Mouse (Mus musculus): ENCODE data around the gene Magi1.

The Magi1 gene

GRCm38 (mm10) chr6:94111833-94112232 is 171.9 kb downstream of the Magi1 start:
- DNase-seq (ENCODE audit: low spot score): no peak

- no peak for DNase-seq (ENCODE audit: low spot score)
These were observed 176.2 kb downstream of the Magi1 start for GRCm38 (mm10) chr6:94107401-94108107.

GRCm38 (mm10) chr6:94103581-94103980 is 180.1 kb downstream of the Magi1 start:
- DNase-seq (ENCODE audit: low spot score): no peak

GRCm38 (mm10) chr6:94101256-94101655 is 182.5 kb downstream of the Magi1 start:
- DNase-seq (ENCODE audit: low spot score): no peak

DNA sequence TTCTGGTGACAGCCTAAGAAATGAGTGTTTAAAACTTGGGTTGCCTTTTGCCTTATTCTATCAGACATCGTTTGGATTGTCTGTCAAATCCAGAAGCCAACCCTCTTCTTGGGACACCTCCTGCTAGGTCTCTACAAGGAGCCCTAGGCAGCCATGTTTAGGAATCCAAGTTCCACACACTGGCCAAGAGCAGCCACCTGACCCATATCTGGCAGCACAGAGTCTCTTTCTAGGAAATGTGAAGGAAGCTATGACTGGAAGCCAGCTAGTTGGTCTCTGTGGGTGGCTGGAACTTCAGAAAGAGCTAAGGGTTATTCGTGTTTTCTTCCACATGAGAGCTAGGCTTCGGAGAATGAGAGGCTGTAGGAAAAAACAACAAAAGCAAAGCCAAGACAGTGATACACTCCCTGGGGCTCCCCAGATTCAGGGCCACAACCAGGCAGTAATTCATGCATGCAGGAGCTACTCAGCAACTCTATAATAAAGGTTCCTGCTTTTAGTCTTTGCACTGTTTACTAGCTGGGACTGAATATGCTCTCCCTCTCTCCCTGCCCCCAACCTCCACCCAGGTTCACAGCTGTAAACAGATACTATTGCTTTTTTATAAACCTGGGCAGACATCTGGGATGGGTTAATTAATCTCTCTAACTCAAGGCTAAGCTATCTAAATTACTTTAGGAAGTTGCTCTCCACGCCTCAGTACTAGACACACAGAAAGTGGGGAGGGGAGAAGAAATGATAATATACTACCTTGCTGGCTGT is 188.6 kb downstream of the Magi1 start:
- no peak for DNase-seq (ENCODE audit: low spot score)

GRCm38 (mm10) chr6:94092969-94093597 is 190.6 kb downstream of the Magi1 start:
- DNase-seq (ENCODE audit: low spot score): no peak

GRCm38 (mm10) chr6:94092500-94092899 is 191.2 kb downstream of the Magi1 start:
- DNase-seq (ENCODE audit: low spot score): no peak

GRCm38 (mm10) chr6:94086855-94087254 is 196.9 kb downstream of the Magi1 start:
- no peak for DNase-seq (ENCODE audit: low spot score)

DNA sequence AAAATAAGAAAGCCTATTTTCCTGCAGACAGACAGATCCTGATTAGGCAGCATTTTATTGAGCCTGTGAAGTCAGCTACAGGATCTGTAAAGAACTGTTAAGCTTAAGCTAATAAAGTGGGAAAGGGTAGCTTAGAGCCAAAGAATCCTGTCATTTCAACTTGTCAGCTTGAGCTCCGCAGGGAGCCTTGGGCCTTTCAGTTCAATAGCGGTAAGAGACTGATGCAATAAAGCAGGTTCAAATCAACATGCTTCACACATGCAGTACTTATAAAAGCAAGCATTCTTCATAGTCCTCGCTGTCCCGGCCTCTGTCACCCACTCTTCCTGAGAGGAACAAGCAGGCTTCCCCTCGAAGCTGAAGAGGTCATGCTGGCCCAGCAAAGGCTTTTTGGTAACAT is 199.0 kb downstream of the Magi1 start:
- DNase-seq (ENCODE audit: low spot score): no peak

DNA sequence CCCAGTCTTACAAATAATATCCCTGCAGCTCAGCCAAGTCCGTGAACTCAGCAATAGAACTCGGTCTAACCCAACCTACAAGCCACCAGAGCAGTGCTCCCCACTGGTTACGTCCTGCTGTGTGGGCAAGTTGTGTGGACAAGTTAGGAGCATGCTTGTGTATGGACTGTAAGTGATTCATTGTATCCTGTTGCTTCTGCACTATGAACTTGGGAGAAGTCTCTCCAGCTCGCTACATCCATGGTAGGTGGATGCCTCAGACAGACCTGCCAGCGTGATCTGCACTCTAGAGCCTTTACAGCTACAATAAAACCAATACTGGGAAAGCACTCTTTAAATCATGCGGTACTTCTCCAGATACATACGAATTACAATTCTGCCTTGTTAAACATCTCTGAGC is 200.3 kb downstream of the Magi1 start:
- DNase-seq (ENCODE audit: low spot score): no peak

DNA sequence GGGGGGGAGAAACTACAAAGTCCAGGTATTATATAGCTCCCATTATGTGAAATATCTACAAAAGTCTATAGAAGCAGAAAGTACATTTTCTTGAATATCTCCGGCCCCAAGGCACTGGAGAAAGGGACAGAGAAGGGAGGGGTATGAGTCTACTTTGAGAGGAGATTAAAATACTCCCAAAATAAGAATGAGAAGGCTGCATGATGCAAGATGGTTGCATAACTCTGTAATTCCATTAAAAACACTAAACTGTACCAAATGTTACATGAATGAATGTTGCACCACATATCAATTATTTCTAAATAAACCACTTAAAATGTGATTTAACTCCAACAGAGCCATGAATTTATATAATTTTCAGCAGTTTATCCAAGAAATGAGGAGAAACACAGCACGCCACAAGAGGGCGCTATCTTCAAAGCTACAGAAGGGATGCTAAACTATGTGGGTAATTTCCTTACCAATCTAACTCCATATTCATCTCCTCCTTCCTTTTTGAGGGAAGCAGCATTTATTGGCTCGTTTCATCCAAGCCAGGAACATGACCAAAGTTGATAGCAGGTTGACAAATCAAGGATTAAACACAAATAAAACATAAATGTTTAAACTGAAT is 202.7 kb downstream of the Magi1 start:
- DNase-seq (ENCODE audit: low spot score): peak; percentile 43

DNA sequence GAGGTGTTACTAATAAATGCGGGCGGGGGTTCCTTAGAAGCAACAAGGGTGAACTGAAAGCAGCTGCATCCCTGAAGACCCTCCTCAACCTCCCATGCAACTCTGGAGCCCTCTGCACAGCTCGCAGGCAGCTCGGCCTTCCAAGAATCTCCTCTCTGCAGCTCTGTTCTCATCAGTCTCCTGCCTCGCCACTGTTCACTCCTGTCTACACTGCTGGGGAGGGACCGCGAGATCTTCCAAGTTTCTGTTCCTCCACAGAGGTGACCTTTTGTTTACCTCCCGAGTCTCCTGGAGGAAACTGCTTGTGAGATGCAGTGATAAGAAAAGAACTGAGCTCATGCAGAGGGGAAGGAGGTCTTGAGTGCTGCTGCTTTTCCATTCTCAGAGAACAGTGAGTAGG is 204.8 kb downstream of the Magi1 start:
- no peak for DNase-seq (ENCODE audit: low spot score)

DNA sequence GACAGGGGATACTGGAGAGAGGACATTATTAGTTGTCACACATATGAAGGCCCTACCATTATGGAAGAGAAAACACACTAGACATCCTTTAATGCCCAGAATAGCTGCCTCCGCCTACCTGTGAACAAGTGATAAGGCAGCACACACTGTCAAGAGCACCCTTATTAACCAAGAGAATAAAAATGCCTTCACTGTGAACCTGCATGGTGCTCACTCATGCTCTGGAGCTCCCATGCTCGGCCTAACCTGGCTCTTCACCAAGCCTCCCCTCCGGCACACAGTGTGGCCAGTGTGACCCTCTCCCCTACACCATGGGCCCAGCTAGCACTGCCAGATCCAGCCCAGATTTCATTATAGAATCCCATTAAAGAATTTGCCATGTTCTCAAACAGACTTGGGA is 206.7 kb downstream of the Magi1 start:
- no peak for DNase-seq (ENCODE audit: low spot score)

GRCm38 (mm10) chr6:94075990-94076389 is 207.7 kb downstream of the Magi1 start:
- DNase-seq (ENCODE audit: low spot score): no peak

DNA sequence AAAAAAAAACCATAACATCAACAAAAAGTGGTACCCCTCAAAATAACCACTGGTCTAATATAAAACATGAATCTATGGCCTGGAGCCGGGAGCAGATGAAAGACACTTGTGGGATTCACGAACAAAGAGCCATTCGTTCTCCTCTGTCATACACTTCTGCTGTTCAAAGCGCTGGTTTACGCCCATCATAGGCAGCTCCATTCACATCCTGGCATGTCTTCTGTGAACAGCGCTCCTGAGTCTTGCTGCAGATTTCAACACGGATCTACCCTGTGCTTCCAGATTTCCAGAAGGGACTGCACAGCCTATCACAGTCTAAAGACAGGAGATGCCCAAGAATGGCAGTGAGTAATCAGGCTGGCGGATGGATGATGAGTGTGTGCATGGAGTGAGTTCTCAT is 208.5 kb downstream of the Magi1 start:
- DNase-seq (ENCODE audit: low spot score): no peak

DNA sequence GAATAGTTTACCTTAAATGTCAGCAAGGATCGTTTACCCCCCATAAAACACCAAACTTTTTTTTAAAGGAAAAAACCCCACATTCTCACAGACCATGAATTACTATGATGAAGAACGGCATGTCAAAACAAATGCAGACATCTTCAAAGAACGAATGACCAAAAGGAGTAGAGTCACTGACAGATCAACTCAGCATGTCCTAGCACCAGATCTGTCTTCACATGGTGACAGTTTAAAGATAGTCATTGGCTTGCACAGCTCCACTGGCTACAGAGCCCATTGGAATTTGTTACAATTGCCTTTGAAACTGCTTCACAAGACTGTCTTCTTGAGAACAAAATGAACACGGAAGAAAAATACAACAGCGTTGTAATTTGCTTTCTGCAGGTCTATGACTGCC is 212.0 kb downstream of the Magi1 start:
- DNase-seq (ENCODE audit: low spot score): no peak

DNA sequence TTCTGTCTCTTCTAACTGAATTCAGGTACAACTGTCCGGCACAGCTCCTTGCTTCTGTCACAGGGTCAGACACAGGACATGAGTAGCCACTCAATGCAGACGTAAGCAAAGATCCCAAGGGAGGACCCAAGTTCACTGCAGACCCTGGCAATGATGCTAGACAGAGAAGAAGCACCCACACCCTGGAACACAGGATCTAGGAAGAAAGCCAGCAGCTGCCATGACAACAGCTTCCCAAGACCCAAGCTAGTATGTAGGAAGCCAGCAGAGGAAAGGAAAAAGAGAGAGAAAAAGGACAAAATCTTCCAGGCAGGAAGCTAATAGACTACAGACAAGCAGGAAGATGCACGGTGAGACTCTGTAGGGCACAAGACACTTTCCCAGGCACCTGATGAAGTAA is 213.0 kb downstream of the Magi1 start:
- DNase-seq (ENCODE audit: low spot score): no peak

- peak; percentile 54 for DNase-seq (ENCODE audit: low spot score)
These were observed 214.3 kb downstream of the Magi1 start for GRCm38 (mm10) chr6:94069421-94069820.

GRCm38 (mm10) chr6:94067741-94068450 is 215.8 kb downstream of the Magi1 start:
- no peak for DNase-seq (ENCODE audit: low spot score)

DNA sequence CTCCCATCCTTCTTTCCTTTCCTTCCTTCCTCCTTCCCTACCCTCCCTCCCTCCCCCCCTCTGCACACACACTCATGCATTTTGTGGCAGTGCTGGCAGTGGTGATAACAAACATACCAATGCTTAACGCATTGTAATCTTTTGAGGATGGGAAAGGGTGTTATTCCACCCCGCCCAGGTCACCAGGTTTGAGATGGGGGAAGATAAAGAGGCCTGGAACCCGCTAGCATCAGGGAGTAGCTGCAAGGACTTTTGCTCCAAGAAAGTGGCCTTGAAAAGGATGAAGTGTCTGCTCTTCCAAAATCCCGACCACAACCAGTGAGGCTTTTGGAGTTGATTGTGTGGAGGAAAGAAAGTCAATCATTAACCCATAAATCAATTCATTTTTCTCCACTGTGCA is 218.9 kb downstream of the Magi1 start:
- no peak for DNase-seq (ENCODE audit: low spot score)

DNA sequence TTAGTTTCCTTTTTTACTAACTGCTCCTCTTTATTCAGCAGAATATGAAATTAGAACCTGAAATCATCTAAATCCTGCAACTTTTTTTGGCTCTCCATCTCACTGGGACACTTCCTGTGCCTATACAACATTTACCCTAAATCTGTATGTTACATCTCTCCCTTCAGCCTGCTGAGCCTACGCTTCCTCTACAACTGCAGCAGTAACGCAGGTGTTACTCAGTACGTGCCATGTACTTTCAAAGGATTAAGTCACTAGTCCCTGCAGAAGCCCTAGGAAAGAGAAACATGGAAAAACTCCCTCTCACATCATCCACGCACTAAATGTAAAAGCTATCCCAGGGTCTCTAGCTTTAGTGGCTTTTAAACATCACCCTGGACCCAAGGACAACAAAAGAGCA is 220.2 kb downstream of the Magi1 start:
- no peak for DNase-seq (ENCODE audit: low spot score)

DNA sequence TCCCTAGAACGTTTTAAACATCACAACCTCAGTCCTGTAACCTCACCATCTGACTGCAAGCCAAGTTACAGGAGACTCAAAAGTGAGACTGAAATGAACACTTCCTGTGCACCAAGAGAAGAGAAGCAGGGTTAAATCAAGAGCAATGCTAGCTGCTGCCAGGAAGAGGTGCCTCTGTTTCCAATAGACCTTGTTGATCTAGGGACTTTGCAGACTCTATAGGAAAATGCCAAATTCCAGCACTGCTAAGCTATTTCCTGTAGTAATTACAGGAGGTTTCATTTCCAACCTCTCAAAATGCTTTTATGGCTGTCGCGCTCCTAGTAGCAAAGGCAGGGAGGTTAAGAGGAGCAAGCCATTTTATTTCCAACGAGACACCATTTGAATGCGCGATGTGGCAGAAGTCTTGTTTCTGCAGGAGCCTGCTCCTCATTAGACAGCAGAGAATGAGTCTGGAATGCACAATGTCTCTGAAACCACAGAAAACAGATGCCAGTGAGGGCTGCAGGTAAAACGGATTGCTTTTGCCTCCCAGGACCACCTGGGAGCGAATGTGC is 222.2 kb downstream of the Magi1 start:
- no peak for DNase-seq (ENCODE audit: low spot score)

Data from yolk sac, embryonic 10.5 days (tissue).